Mouse (Mus musculus): Measurements from ENCODE around the gene 1700001C19Rik.

GRCm38 (mm10) chr17:47465016-47465415 lies 27.8 kb upstream of the 1700001C19Rik start:
- no peak for TF ChIP-seq CTCF (IDR thresholded peaks at IDR 0.05; ENCODE audit: control insufficient read depth, insufficient read depth, insufficient read length)
- no peak for TF ChIP-seq USF1 (IDR thresholded peaks at IDR 0.05; ENCODE audit: low read depth)
- no peak for TF ChIP-seq CEBPB (IDR thresholded peaks at IDR 0.05; ENCODE audit: low read depth)
- TF ChIP-seq MAX (IDR thresholded peaks at IDR 0.05): no peak
- TF ChIP-seq FOSL1 (IDR thresholded peaks at IDR 0.05; ENCODE audit: insufficient read depth, low read length, poor library complexity, severe bottlenecking): no peak
- TF ChIP-seq MYOG (IDR thresholded peaks at IDR 0.05; ENCODE audit: control insufficient read depth, extremely low read depth, insufficient read length): no peak
